Mouse (Mus musculus) mouse trophoblast stem cell (cell line): ENCODE measurements around the gene Ankrd33.
"Not testable (repeated sequence)": the region's sequence is repeated elsewhere in the genome, so short reads cannot be mapped to it uniquely, and the experiment has no call there.

Experiments used
- in situ Hi-C, 2 experiments: fragments of 300-500 bp; cut with MseI, MboI; formaldehyde crosslinking; loops; 2 replicates in 1 of 2; 3 replicates in 1 of 2; pipeline ENCODE4 v1.15.1; 2025

The Ankrd33 gene

DNA sequence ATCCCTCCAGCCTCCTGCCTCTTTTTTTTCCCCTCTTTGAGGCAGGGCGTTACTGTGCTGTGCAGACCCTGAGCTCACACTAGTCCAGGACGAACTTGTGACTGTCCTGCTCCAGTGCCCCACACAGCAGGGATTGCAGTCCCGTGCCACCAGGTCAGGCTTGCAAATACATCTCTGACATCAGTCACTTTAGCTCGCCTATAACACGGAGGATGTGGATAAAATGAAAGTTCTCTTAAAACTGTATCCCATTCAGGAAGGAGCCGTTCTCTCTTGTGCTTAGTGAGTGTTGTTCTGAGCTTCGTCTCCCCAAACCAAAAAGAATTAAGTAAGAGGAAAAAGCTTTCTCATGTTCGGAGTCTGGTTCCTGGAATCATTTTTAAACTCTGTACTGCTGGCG, 29.1 kb upstream of the Ankrd33 start:
- in situ Hi-C loops = no loop called here

DNA sequence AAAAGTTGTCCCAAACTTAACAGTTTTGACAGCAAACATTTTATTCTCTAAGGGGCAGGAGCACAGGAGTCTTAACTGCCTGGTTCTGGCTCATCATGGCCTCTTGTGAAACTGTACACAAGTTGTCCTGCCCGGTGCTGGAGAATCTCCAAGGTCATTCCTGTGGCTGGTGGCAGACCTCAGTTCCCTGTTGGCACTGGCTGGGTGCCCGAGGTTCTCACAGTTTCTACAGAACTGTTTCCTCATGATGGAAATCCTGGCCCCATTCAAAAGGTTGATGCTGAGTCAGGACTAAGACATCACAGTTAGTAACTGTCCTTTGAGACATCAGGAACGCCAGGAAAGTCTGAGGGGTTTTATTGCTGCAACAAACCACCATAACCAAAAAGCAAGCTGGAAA, 28.6 kb upstream of the Ankrd33 start:
- in situ Hi-C loops = no loop called here

DNA sequence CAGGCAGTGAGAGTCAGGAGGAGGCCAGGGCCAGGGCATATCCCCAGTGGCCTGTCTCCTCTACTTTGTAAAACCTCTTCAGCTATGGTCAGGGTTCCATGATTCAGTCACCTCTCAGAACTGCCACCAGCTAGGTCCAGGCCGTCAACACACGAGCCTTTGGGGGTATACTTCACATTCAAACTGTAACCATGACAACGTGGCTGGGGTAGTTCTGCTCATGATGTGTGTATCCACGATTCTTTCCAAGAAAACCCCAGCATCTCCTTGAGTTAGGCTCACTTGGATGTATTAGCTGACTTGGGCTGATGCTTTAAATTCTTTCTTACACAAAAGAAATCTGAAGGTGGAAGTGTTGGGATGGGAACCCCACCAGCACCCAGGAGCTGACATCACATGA, 27.3 kb upstream of the Ankrd33 start:
- in situ Hi-C loops = no loop called here

DNA sequence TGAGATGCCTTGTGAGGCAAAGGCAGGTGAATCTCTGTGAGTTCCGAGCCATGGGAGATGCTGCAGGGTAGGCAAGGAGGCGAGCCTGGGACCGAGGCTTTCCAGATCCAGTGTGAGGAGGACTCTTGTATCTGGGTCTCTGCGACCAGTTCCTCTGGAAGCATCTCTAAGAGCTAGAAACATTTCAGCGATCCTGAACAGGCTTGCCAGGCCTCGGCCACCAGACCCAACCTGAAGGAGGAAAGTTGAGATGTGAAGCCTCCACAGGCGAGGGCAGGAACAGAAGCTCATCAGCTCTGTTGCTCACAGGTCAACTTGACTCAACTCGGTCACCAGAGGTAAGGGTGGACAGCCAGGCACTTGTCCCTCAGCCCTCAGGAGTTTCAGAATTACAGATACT, 24.0 kb upstream of the Ankrd33 start:
- in situ Hi-C loops = no loop called here

DNA sequence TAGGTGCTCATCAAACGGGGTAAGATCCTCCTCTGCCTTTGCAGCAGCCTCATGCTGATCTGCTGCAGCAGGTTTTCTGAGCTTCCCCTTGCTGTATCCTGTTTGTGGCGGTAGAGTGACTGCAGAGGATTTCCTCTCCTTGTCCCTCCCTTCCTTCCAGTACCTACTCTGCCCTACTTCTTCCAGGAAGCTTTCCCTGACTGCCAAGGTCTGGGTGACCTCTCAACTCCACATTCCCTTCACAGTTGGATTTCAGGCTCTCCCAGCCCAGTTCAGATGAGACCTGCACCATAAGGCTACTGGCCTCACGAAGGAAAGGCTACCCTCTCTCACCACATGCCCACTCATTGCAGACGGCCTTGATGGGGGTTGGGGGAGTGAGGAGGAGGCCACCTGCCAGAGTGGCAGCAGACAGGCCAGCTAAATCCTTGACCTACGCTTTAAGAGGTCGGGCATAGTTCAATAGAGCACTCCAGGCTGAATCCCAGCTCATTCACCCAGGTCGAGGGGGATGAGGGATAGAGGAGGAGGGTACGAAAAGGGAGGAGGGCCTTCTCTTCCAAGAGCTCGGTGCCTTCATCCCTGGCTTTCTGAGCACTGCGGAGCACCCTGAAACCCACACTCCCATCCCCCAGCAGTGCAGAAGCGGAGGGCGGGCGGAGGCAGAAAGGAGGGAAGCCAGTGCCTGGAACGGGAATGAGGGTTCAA, 23.3 kb upstream of the Ankrd33 start:
- in situ Hi-C loops = no loop called here

DNA sequence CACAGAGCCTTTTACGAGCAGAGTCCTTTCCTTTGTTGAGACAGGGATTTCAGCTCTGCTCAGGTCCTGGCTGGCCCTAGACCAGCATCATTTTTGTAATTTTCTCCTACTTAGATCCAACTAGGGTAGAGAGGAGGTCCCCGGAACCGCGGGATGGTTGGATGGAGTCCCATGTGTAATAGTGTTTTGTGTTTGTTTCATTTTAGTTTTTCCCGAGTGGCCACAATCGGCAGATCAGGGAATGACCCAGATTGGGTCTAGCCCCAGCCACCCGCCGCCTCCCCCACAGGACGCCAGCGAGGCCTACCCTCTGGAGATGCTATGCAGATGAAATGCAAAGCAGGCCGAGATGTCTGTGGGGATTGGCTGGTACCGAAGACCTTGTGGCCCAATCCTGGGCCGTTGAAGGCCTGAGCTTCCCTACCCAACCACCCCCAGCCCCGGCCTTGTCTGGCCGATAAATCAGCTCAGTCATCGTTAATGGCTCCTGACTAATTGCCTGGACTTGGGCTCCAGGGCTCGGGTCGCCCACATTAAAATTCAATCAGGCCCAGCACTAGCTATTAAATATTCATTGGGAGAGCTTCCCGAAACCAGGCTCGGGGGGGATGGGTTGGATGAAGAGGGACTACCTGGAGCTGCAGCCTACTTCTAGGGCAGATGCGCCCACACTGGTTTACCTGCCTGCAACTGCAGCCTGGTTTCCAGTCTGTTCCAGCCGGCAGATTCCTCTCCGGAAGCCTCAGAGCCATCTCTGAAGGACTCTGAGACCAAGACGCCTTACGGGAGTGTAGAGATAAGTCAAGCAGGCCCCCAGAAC, 22.5 kb upstream of the Ankrd33 start:
- in situ Hi-C loops = no loop called here

DNA sequence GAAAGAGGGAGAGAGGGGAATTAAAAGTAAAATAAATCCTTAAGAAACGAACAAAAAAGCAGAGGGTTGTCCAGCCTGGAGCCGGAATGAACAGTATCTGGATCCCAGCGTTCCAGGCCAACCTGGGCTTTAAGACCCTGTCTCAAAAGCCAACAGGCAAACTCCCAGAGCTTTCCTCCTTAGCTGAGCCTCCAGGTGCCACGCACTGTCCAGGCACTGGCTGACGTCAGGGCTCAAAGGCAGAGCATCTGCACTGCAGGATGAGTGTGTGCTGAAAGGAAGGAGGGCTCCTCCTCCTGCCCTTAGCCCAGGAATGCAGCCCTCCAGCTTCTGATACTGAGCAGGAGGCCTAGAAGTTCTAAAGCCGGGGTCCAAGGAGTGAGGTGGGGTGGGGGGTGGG, 21.6 kb upstream of the Ankrd33 start:
- in situ Hi-C loops = no loop called here

DNA sequence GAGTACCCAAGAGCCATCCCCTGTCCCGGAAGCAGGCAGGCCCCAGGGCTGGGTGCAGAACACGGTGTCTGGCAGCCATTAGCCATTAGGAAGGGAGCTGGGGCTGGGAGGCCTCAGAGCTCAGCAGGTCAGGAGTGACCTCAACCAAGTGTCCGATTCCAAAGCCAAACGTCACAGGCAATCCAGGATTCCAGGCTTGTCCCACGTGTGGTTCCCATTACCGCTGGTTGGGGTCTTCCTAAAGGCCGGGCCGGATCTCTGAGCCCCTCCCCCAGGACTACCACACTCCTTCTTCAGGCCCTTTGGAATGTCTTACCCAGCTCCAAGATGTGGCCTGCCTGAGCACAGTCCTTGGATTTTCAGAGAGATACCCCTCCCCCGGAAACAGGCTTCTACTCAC, 20.6 kb upstream of the Ankrd33 start:
- in situ Hi-C loops = no loop called here

DNA sequence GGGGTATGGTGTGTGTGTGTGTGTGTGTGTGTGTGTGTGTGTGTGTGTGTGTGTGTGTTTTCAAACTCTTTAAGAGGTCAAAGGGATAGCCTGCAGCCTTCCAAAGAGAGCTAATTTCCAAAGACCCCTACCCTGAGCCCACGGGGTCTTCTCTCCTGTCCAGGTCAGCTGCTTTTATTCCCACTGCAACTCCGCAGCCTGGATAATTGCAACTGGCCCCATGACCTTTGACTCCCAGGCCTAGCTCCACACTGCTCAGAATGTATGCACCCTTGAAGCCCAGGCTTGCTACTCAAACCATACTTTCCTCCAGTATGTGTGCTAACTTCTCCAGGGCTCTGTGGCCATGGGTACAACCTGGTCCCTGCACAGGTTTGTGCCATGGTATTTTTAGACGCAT, 20.2 kb upstream of the Ankrd33 start:
- in situ Hi-C loops = no loop called here

DNA sequence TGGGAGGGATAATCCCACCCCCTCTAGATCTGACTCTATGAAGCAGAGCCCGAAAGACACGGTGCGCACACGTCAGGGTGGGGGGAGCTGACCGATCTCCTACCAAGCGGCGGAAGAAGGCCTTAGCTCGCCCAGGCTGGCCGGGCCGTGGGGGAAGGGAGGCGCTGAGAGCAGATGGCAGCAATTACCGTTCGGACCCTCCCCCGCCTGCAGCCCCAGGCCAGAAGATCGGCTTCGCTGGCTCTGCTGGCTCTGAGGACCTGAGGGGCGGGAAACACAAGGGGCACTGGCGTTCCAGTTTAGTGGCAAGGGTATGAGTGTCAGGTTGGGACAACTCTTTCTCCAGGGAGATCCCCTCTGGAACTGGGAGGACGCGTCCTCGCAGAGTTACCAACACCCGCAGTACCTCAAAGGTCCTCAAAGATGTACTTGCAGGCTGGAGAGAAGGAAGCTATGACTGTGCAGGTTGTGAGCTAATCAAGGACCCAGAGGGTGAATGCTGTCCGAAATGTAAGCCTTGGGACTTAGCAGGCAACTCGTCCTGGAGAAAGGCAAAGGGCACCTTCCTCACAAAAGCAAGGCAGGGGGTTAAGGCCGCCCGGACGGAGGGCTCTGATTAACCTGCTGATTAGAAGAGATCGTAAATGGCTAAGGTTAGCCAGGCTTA, 17.4 kb upstream of the Ankrd33 start:
- in situ Hi-C loops = no loop called here

DNA sequence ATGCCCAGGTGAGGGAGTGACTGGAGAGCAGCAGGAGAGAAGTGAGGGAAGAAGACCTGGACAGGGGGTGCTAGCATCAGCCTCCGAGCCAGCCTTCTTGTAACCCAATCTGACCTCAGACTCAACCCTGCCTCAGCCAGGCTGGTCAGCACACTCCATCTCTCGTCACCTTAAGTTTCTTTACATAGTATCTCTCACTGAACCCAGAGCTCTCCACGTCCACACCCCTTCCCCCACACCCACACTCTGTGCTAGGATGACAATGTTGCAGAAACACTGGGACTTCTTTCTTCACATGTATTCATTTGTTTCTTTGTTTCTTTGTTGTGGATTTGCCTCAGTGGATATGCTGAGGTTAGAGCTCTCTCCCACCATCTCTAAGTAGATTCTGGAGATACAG, 14.6 kb upstream of the Ankrd33 start:
- in situ Hi-C loops = no loop called here

DNA sequence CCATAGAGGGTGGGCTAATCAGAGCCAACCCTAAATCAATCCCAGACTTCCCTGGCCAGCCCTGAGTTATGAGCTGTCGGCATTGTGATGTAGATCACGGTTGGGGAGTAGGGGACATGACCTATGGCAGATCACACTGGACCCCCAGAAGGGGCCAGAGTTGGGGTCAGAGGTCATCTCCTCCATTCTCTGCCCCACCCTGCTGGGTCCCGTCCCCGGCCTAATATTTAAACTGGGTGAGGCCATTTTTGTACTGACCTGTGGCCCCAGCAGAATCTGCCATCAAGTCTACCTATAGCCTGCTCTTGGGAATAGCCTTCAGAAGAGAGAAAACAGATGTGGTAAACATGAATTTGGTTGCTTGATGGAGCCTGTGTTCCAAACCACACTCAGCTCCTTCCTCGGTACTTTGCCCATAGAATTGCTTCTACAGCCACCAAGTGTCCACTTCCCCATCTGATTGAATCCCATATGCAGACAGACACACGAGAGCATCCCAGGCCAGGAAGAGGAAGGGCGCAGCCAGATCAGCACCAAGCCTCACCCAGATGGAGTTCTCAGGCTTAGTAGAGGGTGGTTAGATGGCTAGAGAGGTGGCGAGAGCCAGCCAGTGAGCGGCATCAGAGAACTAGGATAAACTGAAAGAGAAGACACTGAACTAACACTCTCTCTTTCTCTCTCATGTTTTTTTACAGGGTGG, 11.8 kb upstream of the Ankrd33 start:
- in situ Hi-C loops = no loop called here

DNA sequence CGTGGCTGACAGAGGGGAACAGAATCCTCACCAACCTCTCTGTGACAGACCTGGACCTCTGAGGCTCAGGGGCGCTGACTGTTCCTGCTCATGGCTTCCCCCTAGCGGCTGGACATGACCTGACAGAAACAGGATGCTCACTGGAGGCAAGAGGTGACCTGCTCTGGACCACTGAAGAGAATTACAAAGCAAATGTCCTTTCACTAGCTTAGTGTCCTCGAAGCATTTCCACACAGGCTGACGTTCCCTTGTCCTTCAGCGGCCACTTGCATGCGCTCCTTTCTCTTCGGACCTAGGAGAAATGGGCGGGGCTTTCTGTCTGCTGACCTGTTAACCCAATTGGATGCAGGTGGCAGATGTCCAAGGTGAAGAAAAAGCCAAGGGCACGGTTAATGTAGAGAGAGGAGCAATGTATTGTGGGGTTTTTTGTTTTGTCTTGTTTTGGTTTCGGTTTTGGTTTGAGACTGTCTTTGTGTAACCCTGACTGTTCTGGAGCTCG, 10.0 kb upstream of the Ankrd33 start:
- in situ Hi-C loops = loop anchor here in 1 of 2 experiments (5.0 kb wide), 1 partner anchor 43 kb away; no protein-coding TSS in a partner anchor

DNA sequence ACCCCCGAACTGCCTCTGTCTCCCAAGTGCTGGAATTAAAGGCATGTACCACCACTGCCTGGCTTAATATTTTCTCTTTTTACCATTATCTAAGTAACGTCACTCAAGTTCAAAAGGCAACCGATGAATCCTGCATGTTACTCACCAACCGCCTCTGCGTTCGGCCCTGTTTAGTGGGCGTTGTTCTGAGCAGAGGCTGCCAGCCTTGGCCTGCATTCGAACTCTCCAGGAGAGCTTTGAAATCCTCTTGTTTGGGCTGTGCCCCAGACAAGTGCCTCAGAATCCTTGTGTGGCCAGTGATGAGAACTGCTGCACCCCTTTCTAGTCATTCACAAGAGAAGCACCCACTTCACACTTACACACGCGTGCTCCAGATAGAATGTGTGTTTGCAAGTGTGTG, 9.5 kb upstream of the Ankrd33 start:
- in situ Hi-C loops = loop anchor here in 1 of 2 experiments (5.0 kb wide), 1 partner anchor 44 kb away; no protein-coding TSS in a partner anchor

DNA sequence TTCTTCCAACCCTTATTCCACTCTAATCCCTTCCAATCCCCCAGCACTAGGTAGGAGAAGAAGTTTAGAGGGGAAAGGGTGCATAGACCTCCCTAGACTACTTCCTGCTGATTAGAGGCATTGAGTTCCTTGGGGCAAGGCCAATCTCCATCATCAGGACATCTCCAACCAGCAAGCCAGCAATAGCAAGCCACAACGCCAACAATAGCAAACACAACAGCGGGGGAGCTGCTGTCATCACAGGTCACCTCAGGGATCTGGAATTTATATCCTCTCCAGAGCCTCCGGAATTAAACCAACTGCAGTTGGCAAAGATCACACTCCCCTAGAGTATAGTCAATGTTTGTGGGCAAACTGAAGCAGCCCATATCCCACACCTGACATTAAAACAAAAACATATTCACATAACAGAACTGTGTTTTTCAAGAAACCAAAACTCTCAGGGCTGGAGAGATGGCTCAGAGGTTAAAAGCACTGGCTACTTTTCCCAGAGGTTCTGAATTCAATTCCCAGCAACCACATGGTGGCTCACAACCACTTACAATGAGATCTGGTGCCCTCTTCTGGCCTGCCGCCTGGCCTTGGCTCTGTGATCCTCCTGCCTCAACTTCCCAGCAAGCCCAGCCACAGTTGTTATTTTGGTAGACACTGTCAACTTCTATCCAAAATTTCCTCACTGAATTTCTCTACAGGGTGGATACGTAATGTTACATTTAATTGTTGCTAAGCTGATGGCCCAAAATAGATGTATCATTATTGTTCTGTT, 7.5 kb upstream of the Ankrd33 start:
- in situ Hi-C loops = loop anchor here in 1 of 2 experiments (5.0 kb wide), 1 partner anchor 46 kb away; no protein-coding TSS in a partner anchor

DNA sequence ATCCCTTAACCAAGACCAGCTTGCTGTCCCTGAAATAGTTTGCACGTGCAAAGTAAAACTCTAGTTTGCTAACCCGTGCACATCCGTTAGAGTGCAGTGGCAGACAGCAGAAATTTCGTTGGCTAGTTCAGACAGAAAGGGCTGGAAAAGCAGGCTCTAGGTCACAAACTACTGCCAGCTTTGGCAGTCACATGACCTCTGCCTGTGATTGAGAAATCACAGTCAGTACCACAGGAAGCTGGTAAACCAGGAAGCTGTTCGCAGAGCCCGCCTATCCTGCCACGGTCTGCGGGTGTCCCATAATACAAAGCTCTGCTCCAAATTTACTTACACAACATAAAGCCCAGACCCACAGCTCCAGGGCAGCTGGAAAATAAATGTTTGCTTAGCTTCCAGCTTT, 2.4 kb upstream of the Ankrd33 start:
- in situ Hi-C loops = no loop called here

DNA sequence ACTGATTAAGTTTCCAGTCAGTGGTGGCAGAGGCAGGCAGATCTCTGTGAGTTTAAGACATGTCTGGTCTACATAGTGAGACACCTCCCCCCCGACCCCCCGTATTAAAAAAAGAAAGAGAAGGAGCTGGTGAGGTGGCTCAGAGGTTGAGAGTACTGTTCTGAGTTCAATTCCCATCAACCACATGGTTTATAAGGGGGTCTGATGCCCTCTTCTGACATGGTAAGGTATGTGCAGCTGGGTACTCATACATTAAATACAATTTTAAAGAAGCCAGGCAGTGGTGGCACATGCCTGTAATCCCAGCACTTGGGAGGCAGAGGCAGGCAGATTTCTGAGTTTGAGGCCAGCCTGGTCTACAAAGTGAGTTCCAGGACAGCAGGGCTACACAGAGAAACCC, 1.8 kb upstream of the Ankrd33 start:
- in situ Hi-C loops = not testable (repeated sequence)

DNA sequence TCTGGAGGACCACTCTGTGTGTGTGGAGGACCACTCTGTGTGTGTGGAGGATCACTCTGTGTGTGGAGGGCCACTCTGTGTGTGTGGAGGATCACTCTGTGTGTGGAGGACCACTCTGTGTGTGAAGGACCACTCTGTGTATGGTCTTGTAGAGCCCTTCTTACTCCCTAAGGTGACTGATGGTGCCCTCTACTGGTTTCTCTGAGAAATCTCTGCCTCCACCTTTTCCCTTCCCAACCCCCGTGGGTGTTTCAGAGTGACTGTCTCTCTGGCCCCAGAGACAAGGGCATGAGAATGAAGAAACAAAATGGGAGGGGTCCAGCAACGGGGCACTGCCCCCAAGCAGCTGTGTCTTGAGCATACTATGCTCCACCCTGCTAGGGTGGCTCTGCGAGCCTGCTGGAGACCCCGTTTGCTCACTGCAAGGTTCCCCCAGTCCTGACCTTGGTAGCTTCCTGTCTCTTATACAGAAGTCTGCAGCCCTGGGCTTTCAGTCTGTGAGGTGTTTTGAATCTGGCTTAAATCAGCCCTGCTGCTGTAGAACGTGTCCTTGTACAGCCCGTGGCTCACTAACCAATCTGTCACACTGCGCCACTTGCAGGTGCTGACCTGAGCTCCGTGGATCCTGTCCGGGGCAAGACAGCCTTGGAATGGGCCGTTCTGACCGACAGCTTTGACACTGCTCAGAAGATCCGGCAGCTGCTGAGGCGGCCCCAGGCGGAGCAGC, 3.0 kb downstream of the Ankrd33 start:
- in situ Hi-C loops = no loop called here

DNA sequence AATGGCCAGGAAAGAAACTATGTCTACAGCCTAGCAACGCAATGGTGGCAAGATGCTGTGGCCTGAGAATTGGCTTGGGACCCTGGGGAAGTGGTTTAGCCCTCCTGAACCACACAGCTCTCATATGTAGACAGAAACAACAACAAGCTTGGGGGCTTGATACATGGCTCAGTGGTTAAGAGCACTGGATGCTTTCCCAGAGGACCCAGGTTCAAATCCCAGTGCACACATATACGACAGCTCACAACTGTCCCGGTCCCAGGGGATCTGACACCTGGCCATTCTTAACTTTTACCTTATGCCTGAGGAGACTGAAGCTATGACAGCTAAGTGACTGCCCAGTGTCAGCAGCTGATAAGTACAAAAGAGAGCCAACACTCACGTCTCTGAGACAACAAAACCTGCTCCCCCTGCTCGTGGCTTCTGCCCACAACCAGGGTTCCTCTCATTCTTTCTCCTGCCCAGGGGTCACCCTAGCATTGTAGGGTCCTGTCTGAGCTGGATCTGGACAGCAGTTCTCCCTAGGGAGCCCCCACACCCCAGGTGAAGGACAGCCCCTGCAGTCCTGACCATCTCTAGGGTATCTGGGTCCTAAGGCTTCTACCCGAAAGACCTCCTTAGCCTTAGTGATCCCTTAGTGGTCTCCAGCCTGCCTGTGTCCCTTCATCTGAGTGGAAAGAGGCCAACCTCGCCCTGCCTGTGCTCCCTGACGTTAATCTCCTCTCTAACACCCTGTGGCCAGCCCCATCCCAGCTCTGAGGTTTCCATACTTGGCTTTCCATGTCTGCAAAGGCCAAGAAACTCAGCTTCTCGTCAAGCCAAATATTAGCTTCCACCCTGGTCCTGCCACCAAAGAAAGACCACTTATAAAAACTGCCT, 6.1 kb downstream of the Ankrd33 start:
- in situ Hi-C loops = no loop called here
